Mouse (Mus musculus) CH12.LX (cell line): Measurements from ENCODE around the gene Chchd3. TPM values are rescaled to one million over a fixed set of nuclear protein-coding genes. Genes with fewer than 3 reads are reported as not detected.

Source experiments
- DNase-seq: peaks from one replicate; pipeline ENCODE4 v3.0.0-alpha.2; 2013; ENCODE audit errors: extremely low read depth
- H3K27ac ChIP-seq: 2 replicates; pipeline ENCODE4 v1.5.1; 2012; ENCODE audit warnings: low read depth, mild to moderate bottlenecking, control low read depth, moderate library complexity; ENCODE audit not compliant: insufficient read depth
- H3K27me3 ChIP-seq: replicated peaks from 2 replicates; pipeline ENCODE3; 2012; ENCODE audit warnings: inconsistent platforms
- H3K36me3 ChIP-seq, 2 experiments: replicated peaks in 1 of 2; 2 replicates each; pipeline versions ENCODE3 to v1.6.1; 2012; ENCODE audit warnings: inconsistent platforms in 1 of 2, low read length in 1 of 2, mild to moderate bottlenecking in 1 of 2, mixed read lengths in 1 of 2, moderate library complexity in 1 of 2; ENCODE audit not compliant: control insufficient read depth in 1 of 2, insufficient read depth in 1 of 2
- H3K4me1 ChIP-seq, 2 experiments: 2 replicates each; pipeline ENCODE4 v1.6.1; 2012; ENCODE audit warnings: inconsistent platforms in 1 of 2, moderate library complexity in 1 of 2; ENCODE audit not compliant: insufficient read depth in 2 of 2, control insufficient read depth in 1 of 2
- H3K4me2 ChIP-seq: 2 replicates; pipeline ENCODE4 v1.6.1; 2012; ENCODE audit warnings: low read depth, mild to moderate bottlenecking, control low read depth; ENCODE audit not compliant: poor library complexity, insufficient read depth, severe bottlenecking
- H3K4me3 ChIP-seq, 3 experiments: fragments of 150-350 bp in 1 of 3; sonication (generic) in 1 of 3; replicated peaks in 1 of 3; 2 replicates each; pipeline versions ENCODE3 to v1.5.1; 2011 to 2012; ENCODE audit warnings: low read depth in 2 of 3, low read length in 2 of 3, mild to moderate bottlenecking in 2 of 3, moderate library complexity in 2 of 3, control low read depth in 1 of 3, improper control_type of control experiment in 1 of 3, inconsistent platforms in 1 of 3, mixed read lengths in 1 of 3; ENCODE audit not compliant: poor library complexity in 1 of 3
- H3K79me2 ChIP-seq: replicated peaks from 2 replicates; pipeline ENCODE4 v1.6.1; 2012; ENCODE audit warnings: mild to moderate bottlenecking, moderate library complexity; ENCODE audit not compliant: control insufficient read depth, poor library complexity, insufficient read depth, severe bottlenecking; ENCODE audit errors: extremely low read depth
- H3K9ac ChIP-seq: 2 replicates; pipeline ENCODE4 v1.6.1; 2012; ENCODE audit warnings: low read depth, mild to moderate bottlenecking, control low read depth, moderate library complexity; ENCODE audit not compliant: insufficient read depth
- H3K9me3 ChIP-seq: replicated peaks from 2 replicates; pipeline ENCODE3; 2012; ENCODE audit warnings: low read length, inconsistent platforms, mixed read lengths
- CHD1 ChIP-seq: IDR thresholded peaks from 2 replicates; pipeline ENCODE4 v1.6.1; 2012; ENCODE audit warnings: low read depth, low read length, improper control_type of control experiment, inconsistent platforms
- CTCF ChIP-seq, 2 experiments: IDR thresholded peaks in 1 of 2; conservative IDR thresholded peaks in 1 of 2; 2 replicates each; pipeline ENCODE4 v1.5.1; 2011 to 2012; ENCODE audit warnings: low read depth in 2 of 2, low read length in 2 of 2, improper control_type of control experiment in 1 of 2, inconsistent platforms in 1 of 2, mild to moderate bottlenecking in 1 of 2, moderate library complexity in 1 of 2
- ELF1 ChIP-seq: IDR thresholded peaks from 2 replicates; pipeline ENCODE4 v1.6.1; 2014; ENCODE audit warnings: low read depth, mild to moderate bottlenecking, inconsistent platforms, low read length, improper control_type of control experiment
- ETS1 ChIP-seq: conservative IDR thresholded peaks from 2 replicates; pipeline ENCODE4 v1.6.1; 2012; ENCODE audit warnings: low read depth, mild to moderate bottlenecking, inconsistent platforms, low read length, improper control_type of control experiment, moderate library complexity
- HCFC1 ChIP-seq: IDR thresholded peaks from 2 replicates; pipeline ENCODE4 v1.6.1; 2012; ENCODE audit warnings: low read depth, mild to moderate bottlenecking, inconsistent platforms, low read length, improper control_type of control experiment
- KAT2A ChIP-seq: IDR thresholded peaks from 2 replicates; pipeline ENCODE4 v1.6.1; 2012; ENCODE audit warnings: low read length, improper control_type of control experiment, inconsistent platforms; ENCODE audit not compliant: insufficient replicate concordance
- MAX ChIP-seq: IDR thresholded peaks from 2 replicates; pipeline ENCODE4 v1.6.1; 2011; ENCODE audit warnings: low read length, improper control_type of control experiment
- MAZ ChIP-seq: IDR thresholded peaks from 2 replicates; pipeline ENCODE4 v1.6.1; 2012; ENCODE audit warnings: low read depth, mild to moderate bottlenecking, inconsistent platforms, low read length, improper control_type of control experiment, moderate library complexity
- NRF1 ChIP-seq: IDR thresholded peaks from 2 replicates; pipeline ENCODE4 v1.6.1; 2014; ENCODE audit warnings: low read depth, mild to moderate bottlenecking, inconsistent platforms, low read length, improper control_type of control experiment, moderate library complexity
- PAX5 ChIP-seq: IDR thresholded peaks from 2 replicates; pipeline ENCODE4 v1.6.1; 2012; ENCODE audit warnings: low read length, inconsistent platforms, mixed read lengths
- POLR2AphosphoS2 ChIP-seq: IDR thresholded peaks from 2 replicates; pipeline ENCODE4 v1.6.1; 2011; ENCODE audit warnings: low read depth, low read length, improper control_type of control experiment
- SIN3A ChIP-seq: IDR thresholded peaks from 2 replicates; pipeline ENCODE4 v1.6.1; 2012; ENCODE audit warnings: low read length, improper control_type of control experiment, inconsistent platforms
- TCF12 ChIP-seq: IDR thresholded peaks from 2 replicates; pipeline ENCODE4 v1.6.1; 2014; ENCODE audit warnings: low read depth, mild to moderate bottlenecking, inconsistent platforms, low read length, improper control_type of control experiment
- UBTF ChIP-seq: IDR thresholded peaks from 2 replicates; pipeline ENCODE4 v1.6.1; 2012; ENCODE audit warnings: low read depth, mild to moderate bottlenecking, inconsistent platforms, low read length, improper control_type of control experiment, moderate library complexity
- USF2 ChIP-seq: conservative IDR thresholded peaks from 2 replicates; pipeline ENCODE4 v1.6.1; 2011; ENCODE audit warnings: low read depth, low read length, improper control_type of control experiment
- ZKSCAN1 ChIP-seq: IDR thresholded peaks from 2 replicates; pipeline ENCODE4 v1.6.1; 2012; ENCODE audit warnings: low read depth, inconsistent platforms, low read length, improper control_type of control experiment, borderline replicate concordance
- ZNF384 ChIP-seq: IDR thresholded peaks from 2 replicates; pipeline ENCODE4 v1.6.1; 2012; ENCODE audit warnings: low read depth, low read length, improper control_type of control experiment, inconsistent platforms
- dilution Hi-C: fragments of 300-500 bp; cut with MboI; formaldehyde crosslinking; loops from 2 replicates; pipeline ENCODE4 v1.14.3; 2020; ENCODE audit warnings: low sequenced_read_pairs; ENCODE audit not compliant: extremely low pct_unique_long_range_greater_than_20kb, extremely low pct_ligation_motif_present
- in situ Hi-C: fragments of 300-500 bp; cut with MboI; formaldehyde crosslinking; loops from 3 replicates; pipeline ENCODE4 v1.14.3; 2019; ENCODE audit warnings: low sequenced_read_pairs, low pct_ligation_motif_present, low pct_unique_long_range_greater_than_20kb, mixed read lengths
- polyA plus RNA-seq: library from polyadenylated mRNA; unstranded; fragments of >175 nt; gene quantifications from 2 replicates; pipeline ENCODE4 v1.2.1, GENCODE M21; 2012; ENCODE audit warnings: low read depth; ENCODE audit not compliant: insufficient read length
- total RNA-seq, 2 experiments: library from RNA; depleted of rRNA; stranded (reverse); fragments of 300-350 nt in 1 of 2; fragments of >200 nt in 1 of 2; gene quantifications; 2 replicates each; pipeline ENCODE4 v1.2.3; 2012 to 2014

The Chchd3 gene
- total and polyA plus RNA-seq, 3 experiments: 116 to 197 (median 133) TPM

- DNase-seq: no peak
- dilution Hi-C loops (no loop called here), in situ Hi-C loops (no loop called here)
- no peak overlapping the region for H3K27ac ChIP-seq
- H3K4me1 ChIP-seq: peaks cover 0 to 14% of the 10 kb centered on the region in 2 experiments; a peak in 2 of 4 replicates
- H3K36me3 ChIP-seq: peaks cover 8 to 60% of the 10 kb centered on the region in 2 experiments
- H3K79me2 ChIP-seq: peaks cover 3% of the 10 kb centered on the region; the same call in 1 of the 2 replicates
- no peak overlapping the region for H3K4me3 ChIP-seq
- H3K9me3 ChIP-seq: no peaks in the 10 kb centered on the region
- H3K27me3 ChIP-seq: no peaks in the 10 kb centered on the region
- no peak for TF ChIP-seq ZKSCAN1
- TF ChIP-seq POLR2AphosphoS2: no peak
- TF ChIP-seq UBTF: no peak
- no peak for TF ChIP-seq MAX
- TF ChIP-seq ZNF384: no peak
- no peak for TF ChIP-seq KAT2A
- TF ChIP-seq ELF1: no peak
- no peak for TF ChIP-seq ETS1
- H3K4me2 ChIP-seq: no peak overlapping the region
- no peak overlapping the region for H3K9ac ChIP-seq
These were observed 27.5 kb downstream of the Chchd3 start for GRCm38 (mm10) chr6:33032543-33032942.

GRCm38 (mm10) chr6:33031631-33032030 lies 28.4 kb downstream of the Chchd3 start:
- H3K36me3 ChIP-seq: peaks cover 3 to 55% of the 10 kb centered on the region in 2 experiments
- H3K4me3 ChIP-seq: no peak overlapping the region
- no peaks in the 10 kb centered on the region for H3K27me3 ChIP-seq
- H3K9me3 ChIP-seq: no peaks in the 10 kb centered on the region
- H3K9ac ChIP-seq: no peak overlapping the region
- dilution Hi-C loops: no loop called here
- in situ Hi-C loops: no loop called here
- TF ChIP-seq MAZ (no peak), CHD1 (no peak), NRF1 (no peak), SIN3A (no peak), TCF12 (no peak), PAX5 (no peak), USF2 (no peak), HCFC1 (no peak), ETS1 (no peak), CTCF (conservative IDR thresholded peaks at IDR 0.05 in 1 of 2, IDR thresholded peaks at IDR 0.05 in 1 of 2; ENCODE audit: low read depth in 2 of 2, low read length in 2 of 2) (no peak), ELF1 (no peak), POLR2AphosphoS2 (no peak)
- peaks cover 3% of the 10 kb centered on the region; the same call in 1 of the 2 replicates for H3K79me2 ChIP-seq
- no peak for DNase-seq
- peaks cover 0 to 14% of the 10 kb centered on the region in 2 experiments; a peak in 2 of 4 replicates for H3K4me1 ChIP-seq
- no peak overlapping the region for H3K27ac ChIP-seq
- no peak overlapping the region for H3K4me2 ChIP-seq
